Mouse (Mus musculus): ENCODE data around the gene Fibcd1. TPM values are rescaled to one million over a fixed set of nuclear protein-coding genes. Genes with fewer than 3 reads are reported as not detected.
A peak's percentile ranks its signal among the peaks of the same experiment; 100 is the strongest.

Gene Fibcd1
- polyA plus RNA-seq, 1 experiment, result 1.1 TPM

- Histone ChIP-seq H3K36me3 (ENCODE audit: control insufficient read depth, insufficient read depth) (no peaks in the 10 kb centered on the region), H3K4me3 (ENCODE audit: insufficient read depth, poor library complexity, severe bottlenecking) (no peak overlapping the region), H3K79me3 (ENCODE audit: low read depth) (no peaks in the 10 kb centered on the region), H3K79me2 (ENCODE audit: control insufficient read depth, insufficient read depth) (no peaks in the 10 kb centered on the region), H3K27me3 (ENCODE audit: control insufficient read depth, insufficient read depth, insufficient read length) (peaks cover 29% of the 10 kb centered on the region), H3ac (ENCODE audit: control insufficient read depth, insufficient read length, low read depth) (no peak overlapping the region)
- TF ChIP-seq MYOD1 (IDR thresholded peaks at IDR 0.05; ENCODE audit: control insufficient read depth, insufficient read length, low read depth) (no peak), MAX (IDR thresholded peaks at IDR 0.05) (no peak), USF1 (IDR thresholded peaks at IDR 0.05; ENCODE audit: low read depth) (no peak), CTCF (IDR thresholded peaks at IDR 0.05; ENCODE audit: control insufficient read depth, insufficient read depth, insufficient read length) (no peak), MYOG (IDR thresholded peaks at IDR 0.05; ENCODE audit: control insufficient read depth, extremely low read depth, insufficient read length) (no peak), FOSL1 (IDR thresholded peaks at IDR 0.05; ENCODE audit: insufficient read depth, low read length, poor library complexity, severe bottlenecking) (no peak), CEBPB (IDR thresholded peaks at IDR 0.05; ENCODE audit: low read depth) (no peak)
These were observed 6.9 kb downstream of the Fibcd1 start for GRCm38 (mm10) chr2:31838868-31839267.

GRCm38 (mm10) chr2:31836985-31837384 is 8.8 kb downstream of the Fibcd1 start:
- Histone ChIP-seq H3K79me3 (ENCODE audit: low read depth) (no peaks in the 10 kb centered on the region), H3K4me3 (ENCODE audit: insufficient read depth, poor library complexity, severe bottlenecking) (no peak overlapping the region), H3K36me3 (ENCODE audit: control insufficient read depth, insufficient read depth) (no peaks in the 10 kb centered on the region), H3K79me2 (ENCODE audit: control insufficient read depth, insufficient read depth) (no peaks in the 10 kb centered on the region), H3K27me3 (ENCODE audit: control insufficient read depth, insufficient read depth, insufficient read length) (peaks cover 22% of the 10 kb centered on the region), H3ac (ENCODE audit: control insufficient read depth, insufficient read length, low read depth) (no peak overlapping the region)
- TF ChIP-seq MYOD1 (IDR thresholded peaks at IDR 0.05; ENCODE audit: control insufficient read depth, insufficient read length, low read depth), result peak; percentile 86
- no peak for TF ChIP-seq CEBPB (IDR thresholded peaks at IDR 0.05; ENCODE audit: low read depth)

GRCm38 (mm10) chr2:31836091-31836490 is 9.7 kb downstream of the Fibcd1 start:
- H3ac ChIP-seq (ENCODE audit: control insufficient read depth, insufficient read length, low read depth), result no peak overlapping the region
- TF ChIP-seq USF1 (IDR thresholded peaks at IDR 0.05; ENCODE audit: low read depth) (no peak), MYOG (IDR thresholded peaks at IDR 0.05; ENCODE audit: control insufficient read depth, extremely low read depth, insufficient read length) (no peak), CTCF (IDR thresholded peaks at IDR 0.05; ENCODE audit: control insufficient read depth, insufficient read depth, insufficient read length) (no peak), MAX (IDR thresholded peaks at IDR 0.05) (no peak), FOSL1 (IDR thresholded peaks at IDR 0.05; ENCODE audit: insufficient read depth, low read length, poor library complexity, severe bottlenecking) (no peak), MYOD1 (IDR thresholded peaks at IDR 0.05; ENCODE audit: control insufficient read depth, insufficient read length, low read depth) (no peak)
- H3K27me3 ChIP-seq (ENCODE audit: control insufficient read depth, insufficient read depth, insufficient read length), result peaks cover 23% of the 10 kb centered on the region
- no peaks in the 10 kb centered on the region for H3K79me2 ChIP-seq (ENCODE audit: control insufficient read depth, insufficient read depth)
- H3K79me3 ChIP-seq (ENCODE audit: low read depth), result no peaks in the 10 kb centered on the region
- no peak overlapping the region for H3K4me3 ChIP-seq (ENCODE audit: insufficient read depth, poor library complexity, severe bottlenecking)
- no peaks in the 10 kb centered on the region for H3K36me3 ChIP-seq (ENCODE audit: control insufficient read depth, insufficient read depth)

DNA sequence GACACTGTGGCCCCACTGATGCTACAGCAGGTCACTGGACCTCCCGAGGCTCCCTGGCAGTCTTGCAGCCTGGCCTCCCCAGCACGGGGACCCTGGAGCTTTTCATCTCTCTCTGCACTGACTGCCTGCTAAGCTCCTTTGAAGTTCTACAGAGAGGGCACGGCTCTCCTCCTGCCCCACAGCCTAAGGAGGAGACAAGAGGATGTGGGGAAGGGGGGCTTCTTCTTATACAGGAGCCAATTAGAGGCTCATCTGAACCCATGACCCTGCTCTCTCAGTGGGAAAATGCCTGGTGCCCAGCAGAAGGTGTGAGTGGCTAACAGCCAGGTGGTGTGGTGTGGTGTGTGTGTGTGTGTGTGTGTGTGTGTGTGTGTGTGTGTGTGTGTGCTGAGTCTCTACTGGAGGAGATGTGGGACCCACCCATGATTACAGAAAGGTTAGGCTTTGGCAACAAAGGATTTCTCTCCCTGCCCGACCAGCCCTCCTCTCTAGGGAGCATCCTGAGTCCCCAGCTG is 17.4 kb downstream of the Fibcd1 start:
- Histone ChIP-seq H3K79me2 (ENCODE audit: control insufficient read depth, insufficient read depth) (no peaks in the 10 kb centered on the region), H3K36me3 (ENCODE audit: control insufficient read depth, insufficient read depth) (no peaks in the 10 kb centered on the region), H3ac (ENCODE audit: control insufficient read depth, insufficient read length, low read depth) (no peak overlapping the region), H3K27me3 (ENCODE audit: control insufficient read depth, insufficient read depth, insufficient read length) (peaks cover 20% of the 10 kb centered on the region), H3K79me3 (ENCODE audit: low read depth) (no peaks in the 10 kb centered on the region), H3K4me3 (ENCODE audit: insufficient read depth, poor library complexity, severe bottlenecking) (no peak overlapping the region)
- TF ChIP-seq USF1 (IDR thresholded peaks at IDR 0.05; ENCODE audit: low read depth), result no peak
- no peak for TF ChIP-seq MYOD1 (IDR thresholded peaks at IDR 0.05; ENCODE audit: control insufficient read depth, insufficient read length, low read depth)
- no peak for TF ChIP-seq CEBPB (IDR thresholded peaks at IDR 0.05; ENCODE audit: low read depth)
- no peak for TF ChIP-seq CTCF (IDR thresholded peaks at IDR 0.05; ENCODE audit: control insufficient read depth, insufficient read depth, insufficient read length)
- TF ChIP-seq MAX (IDR thresholded peaks at IDR 0.05), result no peak

DNA sequence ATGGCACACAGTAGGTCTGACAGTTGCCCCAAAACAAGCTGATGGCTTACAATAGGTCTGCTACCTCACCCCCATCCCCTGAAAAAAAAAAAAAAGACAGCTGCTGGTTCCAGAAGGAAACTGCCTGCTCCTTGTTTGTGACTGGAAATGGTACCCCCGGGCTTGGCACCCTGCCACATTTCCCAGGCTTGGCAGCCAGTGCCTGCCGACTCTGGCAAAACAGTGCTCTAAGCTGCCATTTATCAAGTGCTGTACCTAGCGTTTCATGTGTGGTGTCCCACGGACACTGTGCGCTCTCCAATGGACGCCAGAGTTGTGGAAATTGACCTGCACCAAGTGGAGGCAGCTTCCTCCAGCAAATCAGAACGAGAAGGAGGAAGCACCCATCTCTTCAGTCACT is 17.9 kb downstream of the Fibcd1 start:
- H3ac ChIP-seq (ENCODE audit: control insufficient read depth, insufficient read length, low read depth), result no peak overlapping the region
- H3K79me3 ChIP-seq (ENCODE audit: low read depth), result no peaks in the 10 kb centered on the region
- H3K79me2 ChIP-seq (ENCODE audit: control insufficient read depth, insufficient read depth), result no peaks in the 10 kb centered on the region
- peaks cover 20% of the 10 kb centered on the region for H3K27me3 ChIP-seq (ENCODE audit: control insufficient read depth, insufficient read depth, insufficient read length)
- no peaks in the 10 kb centered on the region for H3K36me3 ChIP-seq (ENCODE audit: control insufficient read depth, insufficient read depth)
- no peak overlapping the region for H3K4me3 ChIP-seq (ENCODE audit: insufficient read depth, poor library complexity, severe bottlenecking)
- TF ChIP-seq MYOD1 (IDR thresholded peaks at IDR 0.05; ENCODE audit: control insufficient read depth, insufficient read length, low read depth) (no peak), CTCF (IDR thresholded peaks at IDR 0.05; ENCODE audit: control insufficient read depth, insufficient read depth, insufficient read length) (no peak), CEBPB (IDR thresholded peaks at IDR 0.05; ENCODE audit: low read depth) (no peak), USF1 (IDR thresholded peaks at IDR 0.05; ENCODE audit: low read depth) (no peak), FOSL1 (IDR thresholded peaks at IDR 0.05; ENCODE audit: insufficient read depth, low read length, poor library complexity, severe bottlenecking) (no peak), MAX (IDR thresholded peaks at IDR 0.05) (no peak), MYOG (IDR thresholded peaks at IDR 0.05; ENCODE audit: control insufficient read depth, extremely low read depth, insufficient read length) (no peak)
